Mouse (Mus musculus) thymus, postnatal 4 days (tissue): ENCODE data around the gene Man1b1.

Experiments used
- DNase-seq: peaks from one replicate; pipeline ENCODE4 v3.0.0; 2021

Man1b1 gene

GRCm38 (mm10) chr2:25332286-25333160, at the start of gene Man1b1:
Gene Man1b1, plus strand, starts transcription at chr2:25332338.
- DNase-seq: peak; percentile 100

- no peak for DNase-seq
Observed at GRCm38 (mm10) chr2:25285551-25285950, 46.6 kb upstream of the Man1b1 start.

DNA sequence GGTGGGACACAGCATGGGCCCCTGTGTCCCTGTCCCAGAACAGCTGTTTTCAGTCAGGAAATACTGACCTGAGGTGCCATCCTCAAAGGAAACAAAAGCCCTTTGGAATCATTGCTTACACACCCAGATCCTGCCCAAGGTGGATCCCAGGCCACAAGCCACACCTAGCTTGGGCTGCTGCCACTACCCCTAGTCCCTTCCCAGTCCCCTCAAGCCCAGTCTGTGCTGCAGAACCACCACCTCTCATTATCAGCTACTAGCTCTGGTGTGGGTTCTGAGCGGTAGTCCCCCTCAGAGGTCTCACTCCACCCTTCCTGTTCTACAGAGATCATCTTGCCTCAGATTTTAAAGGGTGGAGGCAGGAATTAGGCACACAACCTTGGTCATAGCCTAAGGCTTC, 45.8 kb upstream of the Man1b1 start:
- DNase-seq: no peak

DNA sequence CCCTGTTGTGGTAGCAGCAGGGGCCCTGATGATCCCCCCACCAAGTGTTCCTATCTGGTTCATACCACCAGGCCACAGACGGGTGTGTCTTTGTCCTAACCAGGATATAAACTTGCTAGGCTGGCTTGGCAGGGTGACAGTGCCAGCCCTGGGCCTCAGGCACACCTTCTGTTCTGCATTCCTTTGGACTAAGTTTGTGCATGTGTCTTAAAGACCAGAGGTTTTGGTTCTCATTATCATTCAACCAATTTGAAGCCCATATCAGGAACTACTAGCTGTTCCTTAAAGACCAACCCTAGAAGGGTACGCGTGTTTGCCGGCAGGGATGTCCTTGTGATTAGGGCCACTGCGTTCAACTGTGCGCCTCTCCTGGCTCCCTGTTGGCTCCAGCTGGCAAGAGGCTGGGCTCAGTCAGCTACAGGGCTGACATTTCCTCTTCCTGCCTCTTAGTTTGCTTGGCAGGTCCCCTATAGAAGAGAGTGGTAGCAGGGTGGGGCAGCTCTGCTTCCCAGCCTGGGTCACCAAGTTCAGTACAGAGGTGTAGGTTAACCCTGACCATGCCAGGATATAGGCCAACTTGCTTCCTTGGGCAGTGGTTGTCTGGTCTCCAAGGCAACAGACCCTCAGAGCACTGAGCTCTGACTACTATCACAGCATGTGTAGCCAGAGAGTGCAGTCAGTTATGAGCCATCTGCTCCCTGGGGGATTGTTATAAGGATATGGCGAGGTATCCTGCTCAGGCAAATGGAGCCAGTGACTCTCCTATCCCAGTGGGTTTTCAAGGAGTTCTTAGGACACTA, 45.1 kb upstream of the Man1b1 start:
- DNase-seq: no peak

- no peak for DNase-seq
Observed at GRCm38 (mm10) chr2:25287927-25288649, 44.0 kb upstream of the Man1b1 start, which contains the start of gene Tmem210. Gene Tmem210, plus strand, starts transcription at chr2:25288145.

GRCm38 (mm10) chr2:25288734-25289345, 43.3 kb upstream of the Man1b1 start:
- DNase-seq: no peak

DNA sequence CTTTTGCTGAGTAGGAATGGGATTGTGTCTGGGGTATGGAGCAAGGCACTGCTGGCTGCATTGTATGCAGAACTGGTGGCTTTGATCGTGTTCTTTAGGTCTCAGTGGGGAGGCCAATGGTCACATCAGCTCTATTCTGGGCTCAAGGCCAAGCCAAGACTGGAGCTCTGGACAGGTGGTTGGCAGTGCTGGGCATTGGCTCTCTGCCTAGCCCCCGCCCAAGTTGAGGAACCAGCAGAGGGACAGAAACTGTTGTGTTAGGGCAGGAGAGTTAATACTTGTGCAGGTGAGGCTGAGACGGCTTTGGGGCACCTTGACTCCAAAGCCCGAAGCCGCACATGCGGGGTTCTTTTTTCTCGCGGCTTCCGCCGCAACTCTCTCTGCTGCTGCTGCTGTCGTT, 42.5 kb upstream of the Man1b1 start, which contains the start of gene Lrrc26:
Gene Lrrc26 (plus strand): TSS at position 265 of the 400 bp plus-strand sequence.
- no peak for DNase-seq

GRCm38 (mm10) chr2:25290101-25290815, 41.9 kb upstream of the Man1b1 start:
- no peak for DNase-seq

DNA sequence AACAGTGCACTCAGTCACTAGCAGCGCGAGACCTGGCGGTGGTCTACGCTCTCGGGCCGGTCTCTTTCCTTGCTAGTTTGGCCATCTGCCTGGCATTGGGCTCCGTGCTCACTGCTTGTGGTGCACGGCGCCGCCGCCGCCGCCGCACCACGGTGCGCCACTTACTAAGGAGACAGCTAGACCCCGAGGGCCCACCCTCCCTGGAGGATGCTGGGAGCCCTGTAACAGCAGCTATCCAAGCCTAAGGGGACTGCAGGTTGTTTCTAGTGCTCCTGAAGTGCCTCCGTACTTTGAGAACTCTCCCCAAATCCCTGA, 41.4 kb upstream of the Man1b1 start:
- DNase-seq: no peak

GRCm38 (mm10) chr2:25291184-25292053, 40.7 kb upstream of the Man1b1 start:
- DNase-seq: no peak

- DNase-seq: no peak
Observed at GRCm38 (mm10) chr2:25292054-25292544, 40.0 kb upstream of the Man1b1 start.

DNA sequence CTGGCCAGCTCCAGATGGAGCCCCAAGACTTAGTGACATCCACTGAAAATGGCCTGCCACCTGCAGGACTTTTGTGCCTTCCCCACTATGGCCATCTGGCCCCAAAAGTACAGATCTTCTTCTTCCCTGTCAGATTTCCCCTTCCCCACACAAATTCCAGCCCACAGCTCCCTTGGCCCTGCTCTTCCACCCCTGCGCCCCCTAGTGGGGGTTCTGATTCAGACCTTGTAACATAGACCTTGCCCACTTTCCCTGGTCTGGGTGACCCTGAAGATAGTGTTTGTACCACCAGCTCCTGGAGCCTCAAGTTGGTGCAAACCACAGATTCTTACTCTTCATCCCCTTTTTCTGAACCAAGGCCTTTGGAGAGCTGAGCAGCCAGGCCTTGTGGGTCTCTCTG, 39.3 kb upstream of the Man1b1 start:
- DNase-seq: peak; percentile 90

- DNase-seq: no peak
Observed at GRCm38 (mm10) chr2:25293706-25294105, 38.4 kb upstream of the Man1b1 start.

- DNase-seq: no peak
Observed at GRCm38 (mm10) chr2:25297093-25297492, 35.0 kb upstream of the Man1b1 start.

GRCm38 (mm10) chr2:25298046-25298445, 34.1 kb upstream of the Man1b1 start:
- DNase-seq: no peak

DNA sequence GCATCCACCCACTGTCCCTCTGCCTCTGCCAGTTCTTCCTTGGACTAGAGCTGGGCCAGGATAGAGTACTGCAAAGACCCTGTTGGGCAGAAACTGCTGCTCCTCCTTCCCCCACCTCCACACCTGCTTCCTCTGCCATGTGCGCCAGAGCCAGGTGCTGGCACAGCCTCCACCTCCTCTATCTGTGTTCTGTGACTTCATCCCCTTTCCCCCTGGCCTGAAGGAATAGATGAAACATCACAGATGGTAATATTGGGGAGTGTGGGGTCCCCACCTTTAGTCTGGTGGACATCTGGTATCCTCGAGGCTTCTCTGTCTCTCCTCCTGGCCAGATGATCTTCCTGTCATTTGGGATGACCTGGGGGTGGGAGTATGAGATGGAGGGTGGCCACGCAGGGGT, 28.7 kb upstream of the Man1b1 start:
- no peak for DNase-seq

- no peak for DNase-seq
Observed at GRCm38 (mm10) chr2:25303931-25304656, 28.0 kb upstream of the Man1b1 start.

DNA sequence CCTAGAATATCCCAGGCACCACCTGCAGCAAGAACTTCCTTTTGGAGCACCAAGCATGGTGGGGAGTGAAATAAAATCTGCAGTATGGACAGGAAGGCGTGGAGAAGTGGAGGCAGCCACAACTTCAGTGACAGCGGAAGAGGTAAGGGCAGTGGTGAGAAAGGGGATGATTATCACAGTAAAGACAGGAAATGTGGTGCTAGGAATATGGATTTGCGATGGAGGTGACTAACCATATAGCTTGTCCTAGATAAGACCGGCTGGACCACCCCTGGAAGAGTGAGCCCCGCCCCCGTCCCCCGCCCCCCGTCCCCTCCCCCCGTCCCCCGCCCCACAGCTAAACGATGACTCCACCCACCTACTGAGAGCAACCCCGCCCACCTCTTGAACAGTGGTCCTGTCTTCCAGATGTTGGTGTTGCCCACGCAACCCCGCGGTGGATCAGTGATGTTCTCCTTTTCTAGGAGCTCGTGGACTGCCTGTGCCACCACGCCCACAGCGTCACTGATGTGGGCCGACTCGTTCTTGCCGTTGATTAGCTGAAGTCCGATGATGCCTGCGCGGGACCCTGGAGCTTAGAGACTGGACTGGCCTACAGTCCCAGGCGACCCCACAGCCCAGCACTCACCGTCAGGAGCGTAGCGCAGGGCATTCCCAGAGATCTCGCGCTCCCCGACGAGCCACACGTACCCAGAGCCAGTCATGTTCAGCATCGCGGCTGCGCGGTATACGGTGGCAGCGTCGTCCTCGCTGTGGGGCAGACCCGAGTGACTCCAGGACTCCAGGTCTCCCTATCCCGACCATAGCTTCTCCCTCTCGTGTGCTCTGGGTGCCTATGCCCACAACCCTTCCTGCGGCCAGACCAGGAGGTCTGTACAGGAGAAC, 27.2 kb upstream of the Man1b1 start:
- DNase-seq: no peak
